Mouse (Mus musculus): ENCODE results near the gene Alg2. TPM values are rescaled to one million over a fixed set of nuclear protein-coding genes. Genes with fewer than 3 reads are reported as not detected.

Alg2 gene
- total RNA-seq, 2 experiments from 2014 or later = 6.2 to 7.5 TPM

- no peak for DNase-seq (ENCODE audit: low spot score)
These were observed 854 bp upstream of the Alg2 start for GRCm38 (mm10) chr4:47474730-47475643.

GRCm38 (mm10) chr4:47473586-47473967 is 556 bp downstream of the Alg2 start:
- no peak for DNase-seq (ENCODE audit: low spot score)
- intact Hi-C loops (cut with DNase I) = loop anchor here (10.0 kb wide), 1 partner anchor 119 kb away; the partner anchor contains the start of gene Tgfbr1

More at GRCm38 (mm10) chr4:47474730-47475643, 854 bp upstream of the Alg2 start:
- intact Hi-C loops (cut with DNase I) = loop anchor here (10.0 kb wide), 1 partner anchor 120 kb away; the partner anchor contains the start of gene Tgfbr1

- DNase-seq (ENCODE audit: low spot score) = no peak
- intact Hi-C loops (cut with DNase I) = no loop called here
These were observed 6.9 kb downstream of the Alg2 start for GRCm38 (mm10) chr4:47467196-47467595.

GRCm38 (mm10) chr4:47449586-47450522 is 24.3 kb downstream of the Alg2 start:
- no peak for DNase-seq (ENCODE audit: low spot score)
- intact Hi-C loops (cut with DNase I) = no loop called here

- no peak for DNase-seq (ENCODE audit: low spot score)
These were observed 25.0 kb downstream of the Alg2 start for GRCm38 (mm10) chr4:47449116-47449515.

GRCm38 (mm10) chr4:47448526-47448925 is 25.6 kb downstream of the Alg2 start:
- no peak for DNase-seq (ENCODE audit: low spot score)
- intact Hi-C loops (cut with DNase I) = no loop called here

More at GRCm38 (mm10) chr4:47449116-47449515, 25.0 kb downstream of the Alg2 start:
- intact Hi-C loops (cut with DNase I) = no loop called here

- intact Hi-C loops (cut with DNase I) = no loop called here
- DNase-seq (ENCODE audit: low spot score) = no peak
These were observed 33.2 kb downstream of the Alg2 start for GRCm38 (mm10) chr4:47440951-47441350.

GRCm38 (mm10) chr4:47438956-47439355 is 35.2 kb downstream of the Alg2 start:
- DNase-seq (ENCODE audit: low spot score) = no peak
- intact Hi-C loops (cut with DNase I) = loop anchor here (5.0 to 10.0 kb wide), 3 partner anchors 63 to 946 kb away; no protein-coding TSS in a partner anchor

GRCm38 (mm10) chr4:47437365-47438340 is 36.5 kb downstream of the Alg2 start:
- intact Hi-C loops (cut with DNase I) = loop anchor here (5.0 to 10.0 kb wide), 3 partner anchors 65 to 947 kb away; no protein-coding TSS in a partner anchor
- peak; percentile 58 for DNase-seq (ENCODE audit: low spot score)

GRCm38 (mm10) chr4:47435566-47436360 is 38.4 kb downstream of the Alg2 start:
- DNase-seq (ENCODE audit: low spot score) = no peak
- intact Hi-C loops (cut with DNase I) = loop anchor here (5.0 to 10.0 kb wide), 3 partner anchors 67 to 949 kb away; no protein-coding TSS in a partner anchor

- intact Hi-C loops (cut with DNase I) = loop anchor here (5.0 to 10.0 kb wide), 3 partner anchors 67 to 950 kb away; no protein-coding TSS in a partner anchor
- no peak for DNase-seq (ENCODE audit: low spot score)
These were observed 39.0 kb downstream of the Alg2 start for GRCm38 (mm10) chr4:47435131-47435530.

GRCm38 (mm10) chr4:47432766-47433165 is 41.4 kb downstream of the Alg2 start:
- intact Hi-C loops (cut with DNase I) = loop anchor here (10.0 kb wide), 2 partner anchors 762 to 952 kb away; no protein-coding TSS in a partner anchor
- no peak for DNase-seq (ENCODE audit: low spot score)

- intact Hi-C loops (cut with DNase I) = loop anchor here (10.0 kb wide), 2 partner anchors 764 to 954 kb away; no protein-coding TSS in a partner anchor
- DNase-seq (ENCODE audit: low spot score) = no peak
These were observed 43.1 kb downstream of the Alg2 start for GRCm38 (mm10) chr4:47431081-47431480.

GRCm38 (mm10) chr4:47430557-47430956 is 43.6 kb downstream of the Alg2 start:
- intact Hi-C loops (cut with DNase I) = loop anchor here (10.0 kb wide), 2 partner anchors 764 to 954 kb away; no protein-coding TSS in a partner anchor
- DNase-seq (ENCODE audit: low spot score) = no peak

GRCm38 (mm10) chr4:47427606-47428005 is 46.5 kb downstream of the Alg2 start:
- intact Hi-C loops (cut with DNase I) = no loop called here
- no peak for DNase-seq (ENCODE audit: low spot score)

GRCm38 (mm10) chr4:47425247-47425830 is 48.8 kb downstream of the Alg2 start:
- no peak for DNase-seq (ENCODE audit: low spot score)
- intact Hi-C loops (cut with DNase I) = no loop called here

GRCm38 (mm10) chr4:47424376-47424775 is 49.8 kb downstream of the Alg2 start:
- DNase-seq (ENCODE audit: low spot score) = no peak
- intact Hi-C loops (cut with DNase I) = no loop called here
